ENCODE assay signal across 8 mouse cellular contexts in genomic region chr4:95924210-95925184, GRCm38 (mm10). TPM values are rescaled to one million over a fixed set of nuclear protein-coding genes. Genes with fewer than 3 reads are reported as not detected.
A peak's percentile ranks its signal among the peaks of the same experiment; 100 is the strongest.
DNase-seq lines count a peak whose midpoint lies in the region; ATAC-seq and TF ChIP-seq lines count a peak whose summit lies in the region.

No protein-coding gene starts in this region.

- no peak for TF ChIP-seq POLR2A in thymus, adult 2 months (IDR thresholded peaks at IDR 0.05; ENCODE audit: control insufficient read depth, extremely low read depth, insufficient read depth, low read length, poor library complexity)

- no peak overlapping the region for H3K4me3 ChIP-seq in forebrain, embryonic 15.5 days
- no peak overlapping the region for H3K4me3 ChIP-seq in lung, embryonic 16.5 days (ENCODE audit: low read length)
- H3K4me3 ChIP-seq in thymus, adult 2 months (ENCODE audit: control insufficient read depth, insufficient read depth, low read length): no peak overlapping the region

- peak; percentile 59 for DNase-seq in ES-CJ7 (ENCODE audit: low read depth, low spot score)
- DNase-seq in c-Kit-positive CD71-positive TER-119-positive erythroid progenitor cells, embryonic 14.5 days (ENCODE audit: low spot score): peak; percentile 12
- DNase-seq in heart, postnatal 4 days: peak; percentile 84
- peak; percentile 68 to 88 for DNase-seq in layer of hippocampus, adult 18-20 months (ENCODE audit: low spot score in 2 of 2)
- peak; percentile 30 for DNase-seq in ovary, postnatal 10 days (ENCODE audit: low spot score)
- peak; percentile 83 for DNase-seq in thymus, adult 2 months

- H3K4me2 ChIP-seq in forebrain, embryonic 15.5 days (replicated peaks): no peak overlapping the region
- H3K4me2 ChIP-seq in lung, embryonic 16.5 days (ENCODE audit: low read depth, low read length): no peak overlapping the region

- no peak overlapping the region for H3K9ac ChIP-seq in forebrain, embryonic 15.5 days (replicated peaks)
- no peak overlapping the region for H3K9ac ChIP-seq in lung, embryonic 16.5 days (ENCODE audit: low read length)

- ATAC-seq in forebrain, embryonic 15.5 days (replicated peaks): peak; percentile 76
- peak; percentile 78 for ATAC-seq in lung, embryonic 16.5 days (ENCODE audit: low read depth)

- H3K27ac ChIP-seq in forebrain, embryonic 15.5 days (replicated peaks): no peak overlapping the region
- no peak overlapping the region for H3K27ac ChIP-seq in lung, embryonic 16.5 days (ENCODE audit: low read length)
- H3K27ac ChIP-seq in thymus, adult 2 months (ENCODE audit: control insufficient read depth, insufficient read depth, low read length): no peak overlapping the region

- 10% methylated on average over 7 of the region's 7 CpGs for WGBS in forebrain, embryonic 15.5 days
- WGBS in lung, embryonic 16.5 days: 5% methylated on average over 7 of the region's 7 CpGs
- 14% methylated on average over 7 of the region's 7 CpGs for WGBS in thymus, adult 2 months

- TF ChIP-seq CTCF in thymus, adult 2 months (IDR thresholded peaks at IDR 0.05; ENCODE audit: borderline replicate concordance, control insufficient read depth, extremely low read depth, insufficient read depth, low read length, poor library complexity): peak; percentile 64; the same call in 1 of the 2 replicates

- no peaks in the 10 kb centered on the region for H3K4me1 ChIP-seq in forebrain, embryonic 15.5 days
- no peaks in the 10 kb centered on the region for H3K4me1 ChIP-seq in lung, embryonic 16.5 days (replicated peaks; ENCODE audit: control insufficient read depth, insufficient read depth, low read length)
- no peaks in the 10 kb centered on the region for H3K4me1 ChIP-seq in thymus, adult 2 months (replicated peaks; ENCODE audit: control insufficient read depth, insufficient read depth, low read length)

- H3K9me3 ChIP-seq in forebrain, embryonic 15.5 days: no peaks in the 10 kb centered on the region
- no peaks in the 10 kb centered on the region for H3K9me3 ChIP-seq in lung, embryonic 16.5 days (ENCODE audit: control insufficient read depth, low read length)

- no peaks in the 10 kb centered on the region for H3K36me3 ChIP-seq in forebrain, embryonic 15.5 days
- H3K36me3 ChIP-seq in lung, embryonic 16.5 days (ENCODE audit: control insufficient read depth, insufficient read depth, low read length): no peaks in the 10 kb centered on the region
- H3K36me3 ChIP-seq in thymus, adult 2 months (ENCODE audit: control insufficient read depth, insufficient read depth, low read length): no peaks in the 10 kb centered on the region

- H3K27me3 ChIP-seq in forebrain, embryonic 15.5 days: peaks cover 3% of the 10 kb centered on the region; the same call in 1 of the 2 replicates
- H3K27me3 ChIP-seq in lung, embryonic 16.5 days (ENCODE audit: control insufficient read depth, insufficient read depth, low read depth, low read length): no peaks in the 10 kb centered on the region
- no peaks in the 10 kb centered on the region for H3K27me3 ChIP-seq in thymus, adult 2 months (ENCODE audit: control insufficient read depth, insufficient read depth, low read length)

RNA-seq across cellular contexts. Expression of gene Hook1, which starts 42.5 kb away (rescaled TPM):
- polyA plus RNA-seq in forebrain, embryonic 15.5 days (2015; fragmentation: Nextera tagmentation; extraction: Ambion mirVana): 44.8 and 49.0 TPM in 2 replicates
- 10 to 100 TPM in 1 of 2 experiments, 1 to 10 TPM in 1; 8.3 to 10.7 TPM for total RNA-seq in heart, postnatal 4 days (2021)
- total RNA-seq in layer of hippocampus, adult 18-20 months (2021): 10 to 100 TPM; 59.4 to 63.1 TPM
- 15.9 and 16.6 TPM in 2 replicates for polyA plus RNA-seq in lung, embryonic 16.5 days (2015; fragmentation: Nextera tagmentation; extraction: Ambion mirVana)
- polyA plus RNA-seq in thymus, adult 2 months (2012; rRNA removed): 6.1 and 6.3 TPM in 2 replicates

Comparison
In these comparisons a context has a peak if more than half of its experiments do, and no peak if none do; other contexts are left out.
1. DNase-seq: peak in every context shown above with its lines; median percentile 84 in heart, postnatal 4 days; 83 in thymus, adult 2 months; 78 in layer of hippocampus, adult 18-20 months; 59 in ES-CJ7; 30 in ovary, postnatal 10 days; 12 in c-Kit-positive CD71-positive TER-119-positive erythroid progenitor cells, embryonic 14.5 days.